Mouse (Mus musculus): ENCODE data around the gene Kazn.

DNA sequence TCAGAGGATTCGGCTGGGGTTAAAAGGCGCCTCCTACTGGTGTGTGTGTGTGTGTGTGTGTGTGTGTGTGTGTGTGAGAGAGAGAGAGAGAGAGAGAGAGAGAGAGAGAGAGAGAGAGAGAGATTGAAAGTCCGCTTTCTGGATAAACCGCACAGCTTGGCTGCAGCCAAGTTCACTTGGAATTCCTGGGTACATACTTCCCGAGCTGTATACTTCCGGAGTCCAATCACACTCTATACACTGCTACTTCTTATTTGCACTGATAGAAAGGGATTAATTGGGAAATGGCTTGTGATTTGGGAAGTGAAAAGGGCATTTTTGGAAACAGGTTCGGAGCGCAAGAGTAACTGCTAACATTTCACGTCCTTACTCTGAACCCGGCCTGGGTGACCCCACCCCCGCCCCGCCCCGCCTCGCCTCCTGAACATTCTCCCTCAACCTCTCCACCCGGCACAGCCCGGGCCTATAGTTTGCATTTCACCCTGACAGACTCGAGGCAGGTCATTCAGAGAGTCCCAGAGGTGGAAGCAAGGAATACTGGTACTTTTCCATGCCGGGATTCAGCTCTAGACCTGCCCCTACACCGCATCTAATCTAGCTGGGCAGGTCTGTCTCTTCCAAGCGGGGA is 154.2 kb downstream of the Kazn start:
- no peak for TF ChIP-seq POLR2A (IDR thresholded peaks at IDR 0.05; ENCODE audit: insufficient read depth, low read length)
- no peak for TF ChIP-seq CTCF (IDR thresholded peaks at IDR 0.05; ENCODE audit: low read depth, low read length)

Data from ES-Bruce4 (cell line).